ENCODE assay signal across 29 mouse cellular contexts in the genomic region with DNA sequence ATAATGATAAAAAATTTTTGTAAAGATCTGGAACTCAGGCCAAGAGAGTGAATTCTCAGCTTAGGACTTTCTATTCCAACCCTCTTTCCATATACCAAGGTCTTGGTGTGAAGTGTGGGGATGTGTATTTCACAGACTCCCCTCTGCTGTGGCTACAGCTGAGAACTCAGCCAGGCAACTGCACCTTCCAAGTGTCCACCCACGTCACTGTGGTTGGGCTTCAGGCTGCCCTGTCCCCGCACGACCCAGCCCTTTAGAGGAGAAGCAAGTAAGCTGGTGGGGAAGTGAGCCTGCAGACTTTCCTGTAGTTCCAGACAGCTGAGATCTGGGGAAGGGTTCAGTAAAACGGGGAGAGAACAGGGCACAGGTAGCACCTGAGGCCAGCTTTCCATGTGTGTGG.
DNase-seq lines count a peak whose midpoint lies in the region; ATAC-seq and TF ChIP-seq lines count a peak whose summit lies in the region.
"Had no signal": no experiment of that assay in that cellular context is flagged by ENCODE, and none has a peak within 500 bp of the region (broad histone marks: within the 10 kb centered on the region; RNA-seq: fewer than 3 reads in every experiment).

No protein-coding gene starts in this region.

- 76% methylated on average over 4 of the region's 4 CpGs for WGBS in midbrain, embryonic 13.5 days
- WGBS in midbrain, postnatal 0 days = 77% methylated on average over 4 of the region's 4 CpGs
- WGBS in forebrain, embryonic 14.5 days = 75% methylated on average over 4 of the region's 4 CpGs

- H3K27me3 ChIP-seq in midbrain, embryonic 13.5 days = no peaks in the 10 kb centered on the region
- no peaks in the 10 kb centered on the region for H3K27me3 ChIP-seq in midbrain, postnatal 0 days (ENCODE audit: insufficient read depth, low read length)
- no peaks in the 10 kb centered on the region for H3K27me3 ChIP-seq in forebrain, embryonic 14.5 days (replicated peaks; ENCODE audit: control insufficient read depth, insufficient read depth, low read length)
- H3K27me3 ChIP-seq: embryonic facial prominence, embryonic 13.5 days; forebrain, embryonic 12.5 days; heart, embryonic 12.5 days had no signal

- TF ChIP-seq CTCF in midbrain, postnatal 0 days (IDR thresholded peaks at IDR 0.05) = no peak

- DNase-seq in frontal cortex, postnatal 36 days (ENCODE audit: low spot score in 2 of 2) = no peak
- DNase-seq in heart, postnatal 4 days = peak; percentile 19
- DNase-seq in heart, adult 9 months (ENCODE audit: low spot score in 2 of 2) = no peak
- no peak for DNase-seq in midbrain, postnatal 0 days (ENCODE audit: low spot score)
- DNase-seq in Muller cell, postnatal 12 days (ENCODE audit: inconsistent ontology term) = peak; percentile 18
- DNase-seq in forebrain, embryonic 14.5 days (ENCODE audit: low spot score) = no peak
- DNase-seq: adrenal gland, postnatal 10 days; adrenal gland, postnatal 36 days; cerebellum, adult 11 months; cerebellum, adult 2 months; cerebellum, adult 9-11 months; cerebellum, postnatal 25 days; embryo, embryonic 11 days; forebrain, postnatal 0 days; heart, adult 11 months; heart, postnatal 36 days had no signal

- H3K4me1 ChIP-seq in midbrain, embryonic 13.5 days (replicated peaks) = peaks cover 9% of the 10 kb centered on the region
- H3K4me1 ChIP-seq in midbrain, postnatal 0 days (ENCODE audit: insufficient read depth, low read length) = no peaks in the 10 kb centered on the region; the same call in 1 of the 2 replicates
- no peaks in the 10 kb centered on the region; the same call in 1 of the 2 replicates for H3K4me1 ChIP-seq in forebrain, embryonic 14.5 days (ENCODE audit: control insufficient read depth, insufficient read depth, low read length)
- H3K4me1 ChIP-seq: embryonic facial prominence, embryonic 13.5 days; heart, embryonic 15.5 days had no signal

- no peak overlapping the region for H3K9ac ChIP-seq in midbrain, embryonic 13.5 days (replicated peaks)
- no peak overlapping the region for H3K9ac ChIP-seq in midbrain, postnatal 0 days (replicated peaks; ENCODE audit: low read length, poor library complexity, severe bottlenecking)
- H3K9ac ChIP-seq in forebrain, embryonic 14.5 days (ENCODE audit: low read length) = no peak overlapping the region
- H3K9ac ChIP-seq: embryonic facial prominence, embryonic 13.5 days; forebrain, embryonic 12.5 days; forebrain, postnatal 0 days; heart, embryonic 12.5 days; heart, embryonic 15.5 days; hindbrain, embryonic 14.5 days had no signal

- 0 out of 2 replicates have a peak, but pooled peaks have one; percentile 7 for ATAC-seq in frontal cortex, adult (ENCODE audit: low TSS enrichment)
- ATAC-seq in midbrain, embryonic 13.5 days = no peak
- no peak for ATAC-seq in midbrain, postnatal 0 days (ENCODE audit: low FRiP score)
- ATAC-seq in forebrain, embryonic 14.5 days = no peak
- ATAC-seq: forebrain, postnatal 0 days; hindbrain, postnatal 0 days; inflammation-experienced regulatory T-cells, adult 6 months; intestine, embryonic 16.5 days; Patski had no signal

- peaks cover 77% of the 10 kb centered on the region for H3K36me3 ChIP-seq in midbrain, embryonic 13.5 days
- peaks cover 40% of the 10 kb centered on the region for H3K36me3 ChIP-seq in midbrain, postnatal 0 days (ENCODE audit: insufficient read depth, low read length)
- peaks cover 65% of the 10 kb centered on the region for H3K36me3 ChIP-seq in forebrain, embryonic 14.5 days (ENCODE audit: control insufficient read depth, insufficient read depth, low read length)
- H3K36me3 ChIP-seq: embryonic facial prominence, embryonic 13.5 days; heart, embryonic 12.5 days; heart, embryonic 15.5 days had no signal

- H3K4me2 ChIP-seq in midbrain, embryonic 13.5 days (replicated peaks) = no peak overlapping the region
- no peak overlapping the region for H3K4me2 ChIP-seq in midbrain, postnatal 0 days (ENCODE audit: low read depth, low read length, poor library complexity, severe bottlenecking)
- no peak overlapping the region for H3K4me2 ChIP-seq in forebrain, embryonic 14.5 days (ENCODE audit: low read length)
- H3K4me2 ChIP-seq: embryonic facial prominence, embryonic 13.5 days; forebrain, embryonic 12.5 days; heart, embryonic 12.5 days; heart, embryonic 15.5 days; hindbrain, embryonic 14.5 days had no signal

- no peaks in the 10 kb centered on the region for H3K9me3 ChIP-seq in midbrain, embryonic 13.5 days
- H3K9me3 ChIP-seq in midbrain, postnatal 0 days (ENCODE audit: low read length) = no peaks in the 10 kb centered on the region
- H3K9me3 ChIP-seq in forebrain, embryonic 14.5 days (replicated peaks; ENCODE audit: control insufficient read depth, low read length) = no peaks in the 10 kb centered on the region
- H3K9me3 ChIP-seq: embryonic facial prominence, embryonic 10.5 days; embryonic facial prominence, embryonic 13.5 days; forebrain, embryonic 12.5 days; heart, embryonic 12.5 days; heart, embryonic 15.5 days had no signal

- H3K27ac ChIP-seq in midbrain, embryonic 13.5 days = 0 out of 2 replicates have a peak overlapping the region, but pooled peaks have one; percentile 1
- no peak overlapping the region for H3K27ac ChIP-seq in midbrain, postnatal 0 days (ENCODE audit: low read depth, low read length)
- H3K27ac ChIP-seq in forebrain, embryonic 14.5 days (ENCODE audit: low read depth, low read length) = no peak overlapping the region
- H3K27ac ChIP-seq: embryonic facial prominence, embryonic 10.5 days; embryonic facial prominence, embryonic 13.5 days; forebrain, embryonic 12.5 days; heart, embryonic 15.5 days; hindbrain, embryonic 14.5 days; hindbrain, postnatal 0 days had no signal

- H3K4me3 ChIP-seq in midbrain, embryonic 13.5 days (replicated peaks) = no peak overlapping the region
- H3K4me3 ChIP-seq in midbrain, postnatal 0 days (ENCODE audit: low read depth, low read length) = no peak overlapping the region
- no peak overlapping the region for H3K4me3 ChIP-seq in forebrain, embryonic 14.5 days (ENCODE audit: low read depth, low read length)
- H3K4me3 ChIP-seq: embryonic facial prominence, embryonic 10.5 days; embryonic facial prominence, embryonic 13.5 days; erythroblast, embryonic 14.5 days; forebrain, embryonic 12.5 days; heart, embryonic 12.5 days; heart, embryonic 15.5 days had no signal

Comparison
In these comparisons a context has a peak if more than half of its experiments do, and no peak if none do; other contexts are left out.
1. DNase-seq: peak in heart, postnatal 4 days (single experiment) and Muller cell, postnatal 12 days (single experiment); none in frontal cortex, postnatal 36 days (0 of 2), heart, adult 9 months (0 of 2), midbrain, postnatal 0 days (single experiment) and forebrain, embryonic 14.5 days (single experiment).